Mouse (Mus musculus) testis, postnatal 14 days (tissue): ENCODE data around the gene Slc35c1.

Experiments used
- DNase-seq: peaks from one replicate; pipeline ENCODE4 v3.0.0; 2021; ENCODE audit warnings: low spot score

Slc35c1 gene

GRCm38 (mm10) chr2:92475711-92476110 lies 15.4 kb upstream of the Slc35c1 start:
- DNase-seq, result no peak

GRCm38 (mm10) chr2:92474920-92475319 lies 14.6 kb upstream of the Slc35c1 start:
- DNase-seq, result no peak

- DNase-seq, result no peak
Measured at GRCm38 (mm10) chr2:92471886-92472670, 11.7 kb upstream of the Slc35c1 start.

- DNase-seq, result no peak
Measured at GRCm38 (mm10) chr2:92464690-92465089, 4.4 kb upstream of the Slc35c1 start.

- no peak for DNase-seq
Measured at GRCm38 (mm10) chr2:92461215-92461614, 877 bp upstream of the Slc35c1 start.

DNA sequence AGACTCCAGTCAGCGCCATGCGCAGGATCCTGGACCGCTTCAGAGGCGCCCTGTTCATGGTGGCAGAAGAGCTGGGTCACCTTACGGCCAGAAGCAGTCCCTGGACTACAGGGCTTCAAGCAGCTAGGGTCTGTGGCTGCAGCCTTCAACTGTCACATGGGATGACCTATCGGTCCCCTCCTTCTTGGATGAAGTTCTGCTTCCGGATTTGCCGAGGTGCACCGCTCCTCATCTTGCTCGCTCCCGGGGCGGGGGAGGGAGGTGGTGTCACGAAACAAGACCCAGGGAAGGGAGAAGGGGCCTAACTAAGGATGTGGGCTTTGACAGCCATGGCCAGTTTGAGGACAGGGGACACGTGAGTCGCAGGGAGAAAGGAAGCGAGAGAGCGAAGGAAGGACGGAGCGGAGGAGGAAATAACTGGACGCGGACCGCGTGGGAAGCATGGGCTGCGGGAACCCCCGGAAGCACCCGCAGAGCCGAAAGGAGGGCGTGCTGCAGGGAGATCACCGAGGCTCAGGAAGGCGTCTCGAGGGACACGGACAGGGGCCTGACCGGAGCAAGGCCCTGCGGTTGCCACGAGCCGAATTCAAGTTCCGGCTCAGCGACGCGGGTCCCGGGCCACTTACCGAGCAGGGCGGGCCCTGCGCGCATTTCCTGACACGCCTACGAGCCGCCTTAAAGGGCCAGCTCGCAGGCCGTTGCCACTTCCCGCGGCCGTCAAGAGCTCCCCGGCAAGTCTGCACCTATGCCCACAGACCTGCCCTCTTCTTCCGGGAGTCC lies 1.0 kb downstream of the Slc35c1 start:
- DNase-seq, result peak; percentile 80

- no peak for DNase-seq
Measured at GRCm38 (mm10) chr2:92458481-92458880, 1.9 kb downstream of the Slc35c1 start.

DNA sequence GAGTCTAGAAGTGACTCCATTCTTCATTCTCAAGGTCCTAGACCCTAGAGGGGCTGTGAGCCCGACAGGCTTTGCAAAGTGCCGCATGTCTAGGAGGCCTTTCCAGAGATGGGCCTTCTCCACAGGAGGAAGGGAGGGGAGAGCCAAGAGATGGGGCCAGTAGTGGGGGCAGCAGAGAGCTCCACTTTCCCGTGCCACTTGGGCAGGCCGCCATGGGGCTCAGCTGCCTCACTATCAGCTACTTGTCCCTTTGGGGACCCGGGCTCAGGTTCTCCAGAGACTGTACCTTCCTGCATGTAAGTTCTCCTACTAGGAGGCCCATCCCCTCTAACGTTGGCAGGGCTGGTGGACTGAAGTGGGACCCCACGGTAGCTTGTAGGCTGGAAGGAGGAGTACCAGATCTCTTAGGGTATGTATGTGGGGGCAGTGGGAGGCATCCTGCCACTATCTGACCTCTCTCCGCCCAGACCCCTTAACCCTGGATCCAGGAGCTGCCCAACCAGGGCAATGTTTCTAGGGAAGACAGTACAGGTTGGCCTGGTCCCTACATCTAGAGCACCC lies 3.3 kb downstream of the Slc35c1 start:
- no peak for DNase-seq

DNA sequence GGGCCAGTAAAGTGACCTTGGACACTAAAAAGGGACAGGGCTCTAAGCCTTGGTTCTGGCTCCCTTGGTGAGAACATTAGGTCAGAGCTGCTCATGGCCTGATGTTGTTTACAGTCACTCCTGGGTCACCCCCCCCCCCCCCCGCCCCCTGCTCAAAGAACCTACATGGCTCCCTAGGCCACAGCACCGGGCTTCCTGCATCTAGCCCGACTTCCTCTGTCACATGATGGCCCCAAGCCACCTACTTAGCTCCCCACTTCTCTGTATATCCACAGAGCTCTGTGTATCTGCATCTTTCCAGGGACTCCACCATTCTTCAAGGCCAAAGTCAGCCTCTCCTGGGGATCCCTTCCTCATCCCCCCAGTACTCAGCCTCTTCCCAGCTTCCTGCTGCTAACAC lies 4.6 kb downstream of the Slc35c1 start:
- DNase-seq, result no peak

DNA sequence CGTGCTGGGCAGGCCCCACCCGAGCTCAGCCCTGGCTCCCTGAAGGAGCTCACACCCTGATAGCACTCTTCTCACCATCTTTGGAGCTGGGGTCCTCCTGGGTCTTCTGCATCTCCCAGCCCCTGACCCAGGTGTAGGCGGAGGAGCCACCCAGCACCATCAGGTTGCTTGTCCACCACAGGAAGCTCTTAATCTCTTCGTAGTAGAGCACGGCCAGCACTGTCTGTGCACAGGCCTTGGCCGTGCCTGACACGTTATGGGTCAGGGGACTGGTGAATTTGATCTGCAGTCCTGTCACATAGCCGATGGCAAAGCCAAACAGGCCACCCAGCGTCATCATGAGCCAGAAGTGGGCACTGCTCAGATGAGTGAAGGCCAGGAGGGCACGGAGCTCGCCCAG lies 6.2 kb downstream of the Slc35c1 start:
- DNase-seq, result no peak

GRCm38 (mm10) chr2:92451126-92451525 lies 9.2 kb downstream of the Slc35c1 start:
- no peak for DNase-seq

- no peak for DNase-seq
Measured at GRCm38 (mm10) chr2:92447121-92447740, 13.1 kb downstream of the Slc35c1 start.

- no peak for DNase-seq
Measured at GRCm38 (mm10) chr2:92446656-92447055, 13.7 kb downstream of the Slc35c1 start.

- DNase-seq, result no peak
Measured at GRCm38 (mm10) chr2:92445890-92446289, 14.4 kb downstream of the Slc35c1 start.

GRCm38 (mm10) chr2:92444376-92444775 lies 16.0 kb downstream of the Slc35c1 start:
- no peak for DNase-seq

GRCm38 (mm10) chr2:92443313-92443712 lies 17.0 kb downstream of the Slc35c1 start:
- no peak for DNase-seq

- no peak for DNase-seq
Measured at GRCm38 (mm10) chr2:92442419-92443001, 17.8 kb downstream of the Slc35c1 start.

DNA sequence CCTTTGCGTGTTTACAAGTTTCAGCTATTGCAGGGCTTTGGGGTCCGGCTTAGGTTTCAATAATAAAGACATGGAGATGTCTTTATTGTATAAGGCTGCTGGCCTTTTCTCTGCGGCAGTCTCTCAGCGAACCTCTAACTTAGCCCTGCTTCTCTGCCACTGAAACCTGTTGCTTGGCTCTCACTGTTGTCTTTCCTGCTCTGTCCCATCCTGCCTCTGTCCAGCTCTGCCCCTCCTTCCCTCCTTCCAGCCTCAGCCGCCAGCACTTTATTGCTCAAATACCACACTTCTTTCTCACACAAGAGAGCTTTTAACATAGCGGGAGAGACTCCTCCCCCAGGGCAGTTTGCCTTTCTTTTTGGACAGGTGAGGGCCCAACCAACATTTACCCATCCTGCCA lies 19.9 kb downstream of the Slc35c1 start:
- DNase-seq, result no peak

GRCm38 (mm10) chr2:92438567-92438966 lies 21.8 kb downstream of the Slc35c1 start:
- no peak for DNase-seq

GRCm38 (mm10) chr2:92437875-92438274 lies 22.5 kb downstream of the Slc35c1 start:
- peak; percentile 62 for DNase-seq

GRCm38 (mm10) chr2:92437366-92437765 lies 23.0 kb downstream of the Slc35c1 start:
- DNase-seq, result no peak

- no peak for DNase-seq
Measured at GRCm38 (mm10) chr2:92435023-92435422, 25.3 kb downstream of the Slc35c1 start.
